ENCODE assay signal across 13 mouse cellular contexts in genomic region chr15:91077457-91078410, GRCm38 (mm10). TPM values are rescaled to one million over a fixed set of nuclear protein-coding genes. Genes with fewer than 3 reads are reported as not detected.
DNase-seq lines count a peak whose midpoint lies in the region; ATAC-seq and TF ChIP-seq lines count a peak whose summit lies in the region.
"Had no signal": no experiment of that assay in that cellular context is flagged by ENCODE, and none has a peak within 500 bp of the region (broad histone marks: within the 10 kb centered on the region; RNA-seq: fewer than 3 reads in every experiment).

No protein-coding gene starts in this region.

- no peak overlapping the region for H3K4me2 ChIP-seq in myocyte (ENCODE audit: low read depth)

- TF ChIP-seq CTCF in brain, embryonic 14.5 days (IDR thresholded peaks at IDR 0.05; ENCODE audit: borderline replicate concordance, extremely low read depth, insufficient read depth, insufficient read length): no peak
- TF ChIP-seq CTCF in layer of hippocampus, adult 2 months (conservative IDR thresholded peaks at IDR 0.05): no peak

- no peak overlapping the region for H3ac ChIP-seq in myocyte (ENCODE audit: control insufficient read depth, insufficient read length)

- no peak overlapping the region for H3K27ac ChIP-seq in layer of hippocampus, adult 2 months

- peak; percentile 87 for DNase-seq in Muller cell, postnatal 12 days (ENCODE audit: inconsistent ontology term)
- peak; percentile 82 for DNase-seq in brain, embryonic 14.5 days (ENCODE audit: low read depth)
- DNase-seq in gonadal fat pad, adult 2 months (ENCODE audit: low read depth): peak; percentile 46
- no peak for DNase-seq in layer of hippocampus, adult 2 months (ENCODE audit: low spot score in 2 of 2)
- DNase-seq: adrenal gland, postnatal 10 days; cerebellum, adult 18-20 months; gastrocnemius, postnatal 25 days; heart, postnatal 4 days; kidney, postnatal 14 days had no signal

- H3K27me3 ChIP-seq in myocyte (ENCODE audit: control insufficient read depth, insufficient read depth, insufficient read length): no peaks in the 10 kb centered on the region

- ATAC-seq in activated CD4-positive, CD25-positive, alpha-beta regulatory T cell, adult 4 months: no peak
- ATAC-seq in frontal cortex, adult (ENCODE audit: low TSS enrichment): no peak

- H3K79me2 ChIP-seq in myocyte (ENCODE audit: control insufficient read depth, insufficient read depth): no peaks in the 10 kb centered on the region

- H3K4me3 ChIP-seq in myocyte: no peak overlapping the region
- H3K4me3 ChIP-seq in layer of hippocampus, adult 2 months: no peak overlapping the region

- no peak for TF ChIP-seq POLR2A in brain, embryonic 14.5 days (IDR thresholded peaks at IDR 0.05; ENCODE audit: borderline replicate concordance, extremely low read depth, insufficient read depth, insufficient read length, poor library complexity, severe bottlenecking)
- TF ChIP-seq POLR2A in myocyte (IDR thresholded peaks at IDR 0.05; ENCODE audit: insufficient read length, low read depth): no peak

- H3K36me3 ChIP-seq in myocyte (ENCODE audit: control insufficient read depth, insufficient read depth): no peaks in the 10 kb centered on the region
- H3K36me3 ChIP-seq: G1E had no signal

TF ChIP-seq in myocyte, 11 proteins besides CTCF, POLR2A, EP300 and RAD21:
- TF ChIP-seq MAX (IDR thresholded peaks at IDR 0.05; ENCODE audit: low read depth) (no peak), CEBPB (IDR thresholded peaks at IDR 0.05; ENCODE audit: insufficient read depth, poor library complexity, severe bottlenecking) (no peak), MYOG (IDR thresholded peaks at IDR 0.05; ENCODE audit: control insufficient read depth in 1 of 3, insufficient read depth in 1 of 3, insufficient read length in 2 of 3, low read depth in 2 of 3) (peak in 2 of 3 experiments; percentile 50 to 84), TCF12 (IDR thresholded peaks at IDR 0.05; ENCODE audit: insufficient read depth, poor library complexity, severe bottlenecking) (peak; percentile 46), MYOD1 (IDR thresholded peaks at IDR 0.05; ENCODE audit: control insufficient read depth in 1 of 3, insufficient read length in 2 of 3, low read depth in 2 of 3) (peak in 2 of 3 experiments; percentile 78 to 81), TCF3 (IDR thresholded peaks at IDR 0.05; ENCODE audit: insufficient read length, low read depth) (peak; percentile 38)
TF ChIP-seq in myocyte: peak in this region for 4.

RNA-seq across cellular contexts. Expression of gene Kif21a, which starts 28.0 kb away (rescaled TPM):
- polyA plus RNA-seq in brain, embryonic 14.5 days (2012; rRNA removed): 66.8 and 80.0 TPM in 2 replicates
- 8.9 and 11.5 TPM in 2 replicates for polyA plus RNA-seq in gonadal fat pad, adult 2 months (2012; rRNA removed)
- polyA plus RNA-seq in myocyte (2012; fragmentation: generic; extraction: Trizol): 2.5 TPM
- not detected for polyA plus RNA-seq in activated CD4-positive, CD25-positive, alpha-beta regulatory T cell, adult 4 months (2017; shearing (Covaris generic))
- 100 to 1,000 TPM; 126 to 130 TPM for total RNA-seq in layer of hippocampus, adult 2 months (2021)
- total RNA-seq: G1E had no signal
- polyA plus RNA-seq: G1E had no signal

Comparison
In these comparisons a context has a peak if more than half of its experiments do, and no peak if none do; other contexts are left out.
1. DNase-seq: peak in Muller cell, postnatal 12 days (single experiment), brain, embryonic 14.5 days (single experiment) and gonadal fat pad, adult 2 months (single experiment); none in layer of hippocampus, adult 2 months (0 of 2).